Mouse (Mus musculus) spleen, adult 2 months (tissue): ENCODE data around the gene Tmem248.

Experiments used
- CTCF ChIP-seq: fragments of 200-500 bp; IDR thresholded peaks from 2 replicates; pipeline ENCODE4 v1.5.1; 2011; ENCODE audit warnings: mild to moderate bottlenecking, inconsistent platforms; ENCODE audit not compliant: insufficient read depth, insufficient read length, insufficient replicate concordance; ENCODE audit errors: extremely low read depth
- POLR2A ChIP-seq: fragments of 200-500 bp; IDR thresholded peaks from 2 replicates; pipeline ENCODE4 v1.6.1; 2011; ENCODE audit warnings: low read depth, low read length, inconsistent platforms

DNA sequence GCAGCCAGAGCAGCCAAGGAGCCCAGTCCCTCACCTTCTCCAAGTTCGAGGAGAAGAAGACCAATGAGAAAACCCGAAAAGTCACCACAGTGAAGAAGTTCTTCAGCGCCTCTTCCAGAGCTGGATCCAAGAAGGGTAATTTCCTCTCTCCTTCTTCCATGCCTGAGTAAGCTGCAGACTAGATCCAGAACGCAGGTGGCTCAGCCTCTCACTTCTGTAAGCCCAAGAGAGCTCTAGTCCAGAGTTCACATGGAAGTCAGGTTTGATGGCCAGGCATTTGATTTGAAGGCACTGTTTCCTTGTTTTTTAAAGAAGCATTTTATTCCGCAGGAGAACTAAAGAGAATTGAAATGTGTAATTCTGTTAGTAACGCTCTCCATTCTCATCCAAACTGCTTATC lies 26.0 kb upstream of the Tmem248 start:
- TF ChIP-seq POLR2A (no peak), CTCF (no peak)
